Mouse (Mus musculus) liver, embryonic 12.5 days (tissue): ENCODE measurements around the gene Efcab11. TPM values are rescaled to one million over a fixed set of nuclear protein-coding genes. Genes with fewer than 3 reads are reported as not detected.

Experiments used
- ATAC-seq: fragments of 200-750 bp; cut with Nextera tagmentation; 2 replicates; pipeline ENCODE4 v1.8.0; 2017; ENCODE audit warnings: moderate number of reproducible peaks, mild to moderate bottlenecking, moderate library complexity
- H3K27ac ChIP-seq: fragments of 300-500 bp; sonication (generic); 2 replicates; pipeline ENCODE4 v1.5.1; 2016; ENCODE audit warnings: mild to moderate bottlenecking
- H3K27me3 ChIP-seq: fragments of 300-500 bp; sonication (generic); replicated peaks from 2 replicates; pipeline ENCODE4 v1.6.1; 2016; ENCODE audit warnings: mild to moderate bottlenecking, moderate library complexity
- H3K36me3 ChIP-seq: fragments of 300-500 bp; sonication (generic); 2 replicates; pipeline ENCODE4 v1.6.1; 2016; ENCODE audit warnings: mild to moderate bottlenecking, moderate library complexity
- H3K4me1 ChIP-seq: fragments of 300-500 bp; sonication (generic); 2 replicates; pipeline ENCODE4 v1.6.1; 2016
- H3K4me2 ChIP-seq: fragments of 300-500 bp; sonication (generic); 2 replicates; pipeline ENCODE4 v1.6.1; 2016; ENCODE audit warnings: mild to moderate bottlenecking, moderate library complexity
- H3K4me3 ChIP-seq: fragments of 300-500 bp; sonication (generic); 2 replicates; pipeline ENCODE4 v1.5.1; 2016; ENCODE audit warnings: mild to moderate bottlenecking, moderate library complexity
- H3K9ac ChIP-seq: fragments of 300-500 bp; sonication (generic); 2 replicates; pipeline ENCODE4 v1.6.1; 2016; ENCODE audit warnings: mild to moderate bottlenecking, moderate library complexity
- H3K9me3 ChIP-seq: fragments of 300-500 bp; sonication (generic); replicated peaks from 2 replicates; pipeline ENCODE4 v1.6.1; 2016; ENCODE audit warnings: mild to moderate bottlenecking, moderate library complexity
- WGBS: fragments of 180-500 bp; shearing (Covaris S2); methylation state at CpG from one replicate; pipeline ENCODE4 v1.1.7; 2016; ENCODE audit not compliant: insufficient replicate concordance; 5-methylcytosine and 5-hydroxymethylcytosine counted together
- polyA plus RNA-seq: library from polyadenylated mRNA; unstranded; fragments of >200 nt; fragmentation: Nextera tagmentation; extraction: Ambion mirVana; gene quantifications from 2 replicates; pipeline ENCODE4 v1.2.1, GENCODE M21; 2016

Gene Efcab11
- polyA plus RNA-seq, 1 experiment from 2014 or later = 5.5 TPM

- Histone ChIP-seq H3K36me3 (no peaks in the 10 kb centered on the region), H3K9ac (no peak overlapping the region), H3K9me3 (no peaks in the 10 kb centered on the region), H3K4me2 (no peak overlapping the region), H3K27me3 (no peaks in the 10 kb centered on the region), H3K4me3 (no peak overlapping the region), H3K4me1 (no peaks in the 10 kb centered on the region), H3K27ac (no peak overlapping the region)
- WGBS = 74% methylated on average over 3 of the region's 3 CpGs
- ATAC-seq = no peak
Measured at GRCm38 (mm10) chr12:99764053-99764452, 120.2 kb downstream of the Efcab11 start.

GRCm38 (mm10) chr12:99757754-99758526 is 126.3 kb downstream of the Efcab11 start:
- no peak for ATAC-seq
- Histone ChIP-seq H3K27ac (no peak overlapping the region), H3K4me1 (no peaks in the 10 kb centered on the region), H3K9me3 (no peaks in the 10 kb centered on the region), H3K4me2 (no peak overlapping the region), H3K36me3 (no peaks in the 10 kb centered on the region), H3K4me3 (no peak overlapping the region), H3K27me3 (no peaks in the 10 kb centered on the region), H3K9ac (no peak overlapping the region)
- WGBS = 64% methylated on average over 15 of the region's 15 CpGs

- ATAC-seq = no peak
- no peak overlapping the region for H3K27ac ChIP-seq
- no peak overlapping the region for H3K4me2 ChIP-seq
- no peaks in the 10 kb centered on the region for H3K9me3 ChIP-seq
- no peak overlapping the region for H3K4me3 ChIP-seq
- H3K36me3 ChIP-seq = no peaks in the 10 kb centered on the region
- no peaks in the 10 kb centered on the region for H3K4me1 ChIP-seq
- H3K9ac ChIP-seq = no peak overlapping the region
- H3K27me3 ChIP-seq = no peaks in the 10 kb centered on the region
- 71% methylated on average over 18 of the region's 18 CpGs for WGBS
Measured at GRCm38 (mm10) chr12:99756914-99757687, 127.1 kb downstream of the Efcab11 start.

GRCm38 (mm10) chr12:99756213-99756612 is 128.0 kb downstream of the Efcab11 start:
- no peak for ATAC-seq
- WGBS = 79% methylated on average over 9 of the region's 9 CpGs
- H3K36me3 ChIP-seq = no peaks in the 10 kb centered on the region
- no peak overlapping the region for H3K9ac ChIP-seq
- no peaks in the 10 kb centered on the region for H3K27me3 ChIP-seq
- H3K4me1 ChIP-seq = no peaks in the 10 kb centered on the region
- H3K4me3 ChIP-seq = no peak overlapping the region
- no peaks in the 10 kb centered on the region for H3K9me3 ChIP-seq
- H3K4me2 ChIP-seq = no peak overlapping the region
- H3K27ac ChIP-seq = no peak overlapping the region

- no peaks in the 10 kb centered on the region for H3K36me3 ChIP-seq
- H3K4me1 ChIP-seq = no peaks in the 10 kb centered on the region
- ATAC-seq = no peak
- H3K9me3 ChIP-seq = no peaks in the 10 kb centered on the region
- no peak overlapping the region for H3K9ac ChIP-seq
- no peak overlapping the region for H3K27ac ChIP-seq
- no peak overlapping the region for H3K4me2 ChIP-seq
- H3K4me3 ChIP-seq = no peak overlapping the region
- WGBS = 62% methylated on average over 11 of the region's 11 CpGs
- no peaks in the 10 kb centered on the region for H3K27me3 ChIP-seq
Measured at GRCm38 (mm10) chr12:99752986-99753385, 131.3 kb downstream of the Efcab11 start.

- Histone ChIP-seq H3K4me2 (no peak overlapping the region), H3K27ac (no peak overlapping the region), H3K9me3 (no peaks in the 10 kb centered on the region), H3K9ac (no peak overlapping the region), H3K36me3 (no peaks in the 10 kb centered on the region), H3K27me3 (no peaks in the 10 kb centered on the region), H3K4me1 (no peaks in the 10 kb centered on the region), H3K4me3 (no peak overlapping the region)
- no peak for ATAC-seq
- WGBS = 52% methylated on average over 3 of the region's 3 CpGs
Measured at GRCm38 (mm10) chr12:99749391-99749790, 134.8 kb downstream of the Efcab11 start.

- peaks cover 18% of the 10 kb centered on the region for H3K4me1 ChIP-seq
- H3K36me3 ChIP-seq = no peaks in the 10 kb centered on the region
- H3K4me2 ChIP-seq = no peak overlapping the region
- no peak overlapping the region for H3K9ac ChIP-seq
- no peak for ATAC-seq
- no peaks in the 10 kb centered on the region for H3K9me3 ChIP-seq
- no peaks in the 10 kb centered on the region for H3K27me3 ChIP-seq
- no peak overlapping the region for H3K27ac ChIP-seq
- no peak overlapping the region for H3K4me3 ChIP-seq
- WGBS = 41% methylated on average over 8 of the region's 8 CpGs
Measured at GRCm38 (mm10) chr12:99741631-99742030, 142.6 kb downstream of the Efcab11 start.

- H3K4me3 ChIP-seq = no peak overlapping the region
- no peak overlapping the region for H3K9ac ChIP-seq
- peaks cover 18% of the 10 kb centered on the region for H3K4me1 ChIP-seq
Measured at GRCm38 (mm10) chr12:99739211-99739610, 145.0 kb downstream of the Efcab11 start.

GRCm38 (mm10) chr12:99738256-99738655 is 146.0 kb downstream of the Efcab11 start:
- H3K4me3 ChIP-seq = no peak overlapping the region
- no peak overlapping the region for H3K9ac ChIP-seq
- H3K27ac ChIP-seq = no peak overlapping the region
- peaks cover 18% of the 10 kb centered on the region for H3K4me1 ChIP-seq
- H3K27me3 ChIP-seq = no peaks in the 10 kb centered on the region
- H3K9me3 ChIP-seq = no peaks in the 10 kb centered on the region
- ATAC-seq = no peak
- H3K36me3 ChIP-seq = no peaks in the 10 kb centered on the region
- no peak overlapping the region for H3K4me2 ChIP-seq
- 67% methylated on average over 6 of the region's 6 CpGs for WGBS

More at GRCm38 (mm10) chr12:99739211-99739610, 145.0 kb downstream of the Efcab11 start:
- Histone ChIP-seq H3K36me3 (no peaks in the 10 kb centered on the region), H3K27ac (no peak overlapping the region), H3K27me3 (no peaks in the 10 kb centered on the region), H3K4me2 (no peak overlapping the region), H3K9me3 (no peaks in the 10 kb centered on the region)
- 67% methylated on average over 5 of the region's 5 CpGs for WGBS
- no peak for ATAC-seq

GRCm38 (mm10) chr12:99736971-99737370 is 147.3 kb downstream of the Efcab11 start:
- H3K27me3 ChIP-seq = no peaks in the 10 kb centered on the region
- H3K4me3 ChIP-seq = no peak overlapping the region
- 60% methylated on average over 3 of the region's 3 CpGs for WGBS
- H3K9ac ChIP-seq = no peak overlapping the region
- no peak overlapping the region for H3K27ac ChIP-seq
- no peak overlapping the region for H3K4me2 ChIP-seq
- no peaks in the 10 kb centered on the region for H3K36me3 ChIP-seq
- H3K4me1 ChIP-seq = peaks cover 17% of the 10 kb centered on the region
- ATAC-seq = no peak
- no peaks in the 10 kb centered on the region for H3K9me3 ChIP-seq

- Histone ChIP-seq H3K27ac (no peak overlapping the region), H3K27me3 (no peaks in the 10 kb centered on the region), H3K4me1 (peaks cover 13% of the 10 kb centered on the region), H3K36me3 (no peaks in the 10 kb centered on the region), H3K4me2 (no peak overlapping the region), H3K9ac (no peak overlapping the region), H3K4me3 (no peak overlapping the region), H3K9me3 (no peaks in the 10 kb centered on the region)
- WGBS = 70% methylated on average over 10 of the region's 10 CpGs
- no peak for ATAC-seq
Measured at GRCm38 (mm10) chr12:99735172-99735571, 149.1 kb downstream of the Efcab11 start.

GRCm38 (mm10) chr12:99724206-99724605 is 160.0 kb downstream of the Efcab11 start:
- Histone ChIP-seq H3K9me3 (no peaks in the 10 kb centered on the region), H3K27me3 (no peaks in the 10 kb centered on the region), H3K4me2 (no peak overlapping the region), H3K9ac (no peak overlapping the region), H3K4me1 (no peaks in the 10 kb centered on the region), H3K36me3 (no peaks in the 10 kb centered on the region), H3K27ac (no peak overlapping the region), H3K4me3 (no peak overlapping the region)
- ATAC-seq = no peak
- WGBS = 98% methylated on average over 12 of the region's 12 CpGs
